Mouse (Mus musculus) testis, adult 2 months (tissue): ENCODE data around the gene Olfr1307. TPM values are rescaled to one million over a fixed set of nuclear protein-coding genes. Genes with fewer than 3 reads are reported as not detected.

Experiments
- H3K27ac ChIP-seq: fragments of 200-500 bp; 2 replicates; pipeline ENCODE4 v1.5.1; 2012; ENCODE audit warnings: low read depth, low read length; ENCODE audit not compliant: control insufficient read depth, insufficient read depth
- H3K27me3 ChIP-seq: fragments of 200-500 bp; 2 replicates; pipeline ENCODE4 v1.6.1; 2012; ENCODE audit warnings: mild to moderate bottlenecking, low read length, moderate library complexity; ENCODE audit not compliant: control insufficient read depth, insufficient read depth
- H3K36me3 ChIP-seq: fragments of 200-500 bp; 2 replicates; pipeline ENCODE4 v1.6.1; 2012; ENCODE audit warnings: mild to moderate bottlenecking, low read length; ENCODE audit not compliant: control insufficient read depth, insufficient read depth
- H3K4me1 ChIP-seq: fragments of 200-500 bp; 2 replicates; pipeline ENCODE4 v1.6.1; 2012; ENCODE audit warnings: low read length; ENCODE audit not compliant: control insufficient read depth, insufficient read depth
- H3K4me3 ChIP-seq: fragments of 200-500 bp; 2 replicates; pipeline ENCODE4 v1.5.1; 2012; ENCODE audit warnings: low read depth, mild to moderate bottlenecking, low read length, moderate library complexity, mixed read lengths; ENCODE audit not compliant: control insufficient read depth
- CTCF ChIP-seq: fragments of 200-500 bp; IDR thresholded peaks from 2 replicates; pipeline ENCODE4 v1.5.1; 2012; ENCODE audit warnings: low read depth, mild to moderate bottlenecking, inconsistent platforms, low read length, moderate library complexity; ENCODE audit not compliant: control insufficient read depth, insufficient read depth, insufficient replicate concordance
- POLR2A ChIP-seq: fragments of 200-500 bp; IDR thresholded peaks from 2 replicates; pipeline ENCODE4 v1.6.1; 2012; ENCODE audit warnings: low read depth, mild to moderate bottlenecking, inconsistent platforms, low read length, moderate library complexity; ENCODE audit not compliant: control insufficient read depth
- polyA plus RNA-seq: library from polyadenylated mRNA; depleted of rRNA; stranded (reverse); fragments of >200 nt; gene quantifications from 2 replicates; pipeline ENCODE4 v1.2.3, GENCODE M21; 2012; rRNA removed

The Olfr1307 gene
- not detected in 2 replicates for polyA plus RNA-seq

- Histone ChIP-seq H3K4me3 (no peak within 1 kb of the TSS), H3K36me3 (no peaks in the 10 kb centered on the region), H3K27ac (no peak within 1 kb of the TSS), H3K27me3 (no peaks in the 10 kb centered on the region), H3K4me1 (no peaks in the 10 kb centered on the region)
- no peak for TF ChIP-seq POLR2A
- no peak for TF ChIP-seq CTCF
These were observed at the start of gene Olfr1307 for GRCm38 (mm10) chr2:111949340-111949739. Gene Olfr1307, minus strand, starts transcription at chr2:111949440.

DNA sequence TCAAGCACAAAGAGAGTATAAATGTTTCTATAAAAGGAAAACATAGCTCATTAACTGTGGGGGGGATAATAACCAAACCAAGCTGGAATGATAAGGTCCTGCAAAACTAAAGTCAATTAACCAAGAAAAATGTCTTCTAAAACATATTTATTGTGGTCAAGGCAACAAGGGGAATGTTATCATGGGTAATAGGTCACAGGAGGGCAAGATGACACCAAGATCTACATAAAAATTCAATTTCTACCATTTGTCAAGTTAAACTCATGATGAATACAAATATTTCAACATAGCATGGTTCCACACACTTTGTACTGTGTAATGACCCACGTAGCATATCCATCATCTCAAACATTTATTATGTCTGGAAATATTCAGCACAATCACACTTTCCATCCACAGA, 40.9 kb upstream of the Olfr1307 start, which contains the start of gene Olfr1309:
Gene Olfr1309, minus strand, starts transcription at position 101 of the 400 bp plus-strand sequence.
- Histone ChIP-seq H3K27ac (no peak within 1 kb of the TSS), H3K4me3 (no peak within 1 kb of the TSS), H3K4me1 (no peaks in the 10 kb centered on the region), H3K36me3 (no peaks in the 10 kb centered on the region), H3K27me3 (no peaks in the 10 kb centered on the region)
- TF ChIP-seq POLR2A (no peak), CTCF (no peak)

DNA sequence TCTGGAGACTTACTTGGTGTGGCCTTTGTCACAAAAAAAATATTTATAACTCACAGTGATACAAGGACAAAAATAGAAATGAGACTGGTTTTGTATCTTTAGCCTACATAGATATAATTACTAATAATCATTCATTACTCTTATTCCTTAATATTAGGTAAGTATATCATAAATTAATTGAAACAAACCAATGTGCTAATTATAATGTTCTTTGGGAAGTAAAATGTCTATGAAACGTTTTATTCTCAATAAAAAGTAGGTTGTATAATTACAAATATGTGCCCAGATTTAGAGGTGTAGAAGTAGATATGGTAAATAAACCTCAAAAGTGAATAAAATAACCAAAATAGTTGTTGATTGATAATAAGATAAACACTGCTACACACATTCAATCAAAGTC, 15.6 kb upstream of the Olfr1307 start, which contains the start of gene Olfr1308:
Gene Olfr1308, minus strand, starts transcription at position 101 of the 400 bp plus-strand sequence.
- Histone ChIP-seq H3K36me3 (no peaks in the 10 kb centered on the region), H3K27me3 (no peaks in the 10 kb centered on the region), H3K4me1 (no peaks in the 10 kb centered on the region), H3K4me3 (no peak within 1 kb of the TSS), H3K27ac (no peak within 1 kb of the TSS)
- TF ChIP-seq POLR2A (no peak), CTCF (no peak)

GRCm38 (mm10) chr2:111916171-111916570, 33.1 kb downstream of the Olfr1307 start, which contains the start of gene Olfr1306:
Gene Olfr1306, minus strand, starts transcription at chr2:111916271.
- Histone ChIP-seq H3K27ac (no peak within 1 kb of the TSS), H3K27me3 (no peaks in the 10 kb centered on the region), H3K4me1 (no peaks in the 10 kb centered on the region), H3K36me3 (no peaks in the 10 kb centered on the region), H3K4me3 (no peak within 1 kb of the TSS)
- TF ChIP-seq CTCF (no peak), POLR2A (no peak)

Other genes starting within 250 kb of the Olfr1307 start
- gene Olfr1301, start 198.4 kb downstream of the Olfr1307 start, polyA plus RNA-seq, result not detected in 2 replicates
- not detected in 2 replicates for gene Olfr1302, start 172.0 kb downstream of the Olfr1307 start, polyA plus RNA-seq
- gene Olfr1303, start 129.1 kb downstream of the Olfr1307 start, polyA plus RNA-seq, result not detected in 2 replicates
- gene Olfr1305, start 72.3 kb downstream of the Olfr1307 start, polyA plus RNA-seq, result not detected in 2 replicates
- not detected in 2 replicates for gene Olfr1306, start 33.2 kb downstream of the Olfr1307 start, polyA plus RNA-seq
- gene Olfr1308, start 15.5 kb upstream of the Olfr1307 start, polyA plus RNA-seq, result not detected in 2 replicates
- gene Olfr1309, start 40.8 kb upstream of the Olfr1307 start, polyA plus RNA-seq, result not detected in 2 replicates
- not detected in 2 replicates for gene Olfr1310, start 63.3 kb upstream of the Olfr1307 start, polyA plus RNA-seq
- gene Olfr1311, start 75.0 kb upstream of the Olfr1307 start, polyA plus RNA-seq, result not detected in 2 replicates
- gene Olfr1312, start 100.8 kb upstream of the Olfr1307 start, polyA plus RNA-seq, result not detected in 2 replicates
- gene Olfr1313, start 128.4 kb upstream of the Olfr1307 start, polyA plus RNA-seq, result not detected in 2 replicates
- not detected in 2 replicates for gene Olfr1314, start 147.3 kb upstream of the Olfr1307 start, polyA plus RNA-seq
- gene Olfr1315-ps1, start 166.0 kb upstream of the Olfr1307 start, polyA plus RNA-seq, result not detected in 2 replicates
- gene Olfr1316, start 185.5 kb upstream of the Olfr1307 start, polyA plus RNA-seq, result not detected in 2 replicates
- gene Olfr1317, start 190.9 kb upstream of the Olfr1307 start, polyA plus RNA-seq, result not detected in 2 replicates
- not detected in 2 replicates for gene Olfr1318, start 204.8 kb upstream of the Olfr1307 start, polyA plus RNA-seq